Mouse (Mus musculus) small intestine, adult 2 months (tissue): Measurements from ENCODE around the gene Myo18a. TPM values are rescaled to one million over a fixed set of nuclear protein-coding genes. Genes with fewer than 3 reads are reported as not detected.

Experiments used
- H3K27ac ChIP-seq: fragments of 200-500 bp; 2 replicates; pipeline ENCODE4 v1.5.1; 2012; ENCODE audit warnings: low read depth, low read length, control low read depth, inconsistent platforms; ENCODE audit not compliant: insufficient read depth
- H3K27me3 ChIP-seq: fragments of 200-500 bp; 2 replicates; pipeline ENCODE4 v1.6.1; 2012; ENCODE audit warnings: mild to moderate bottlenecking, moderate library complexity, low read length, inconsistent platforms; ENCODE audit not compliant: control insufficient read depth, insufficient read depth
- H3K36me3 ChIP-seq: fragments of 200-500 bp; 2 replicates; pipeline ENCODE4 v1.6.1; 2012; ENCODE audit warnings: mild to moderate bottlenecking, low read length, control low read depth, inconsistent platforms; ENCODE audit not compliant: control insufficient read depth, insufficient read depth
- H3K4me1 ChIP-seq: fragments of 200-500 bp; 2 replicates; pipeline ENCODE4 v1.6.1; 2012; ENCODE audit warnings: low read length, inconsistent platforms, mixed read lengths; ENCODE audit not compliant: control insufficient read depth, insufficient read depth, insufficient read length
- H3K4me3 ChIP-seq: fragments of 200-500 bp; 2 replicates; pipeline ENCODE4 v1.5.1; 2012; ENCODE audit warnings: low read depth, mild to moderate bottlenecking, control low read depth, inconsistent platforms, low read length, moderate library complexity
- CTCF ChIP-seq: fragments of 200-500 bp; IDR thresholded peaks from 2 replicates; pipeline ENCODE4 v1.5.1; 2012; ENCODE audit warnings: low read depth, mild to moderate bottlenecking, control low read depth, inconsistent platforms, low read length, moderate library complexity, mixed read lengths; ENCODE audit not compliant: insufficient replicate concordance, insufficient read length; ENCODE audit errors: extremely low read depth
- POLR2A ChIP-seq: fragments of 200-500 bp; IDR thresholded peaks from 2 replicates; pipeline ENCODE4 v1.6.1; 2012; ENCODE audit warnings: low read depth, mild to moderate bottlenecking, control low read depth, inconsistent platforms, low read length, moderate library complexity
- WGBS: fragments of 180-500 bp; shearing (Covaris S2); methylation state at CpG from one replicate; pipeline ENCODE4 v1.1.7; 2018; 5-methylcytosine and 5-hydroxymethylcytosine counted together
- polyA plus RNA-seq: library from polyadenylated mRNA; depleted of rRNA; stranded (reverse); fragments of >200 nt; gene quantifications from 2 replicates; pipeline ENCODE4 v1.2.3, GENCODE M21; 2012

Myo18a gene
- polyA plus RNA-seq, 1 experiment = 149 TPM

DNA sequence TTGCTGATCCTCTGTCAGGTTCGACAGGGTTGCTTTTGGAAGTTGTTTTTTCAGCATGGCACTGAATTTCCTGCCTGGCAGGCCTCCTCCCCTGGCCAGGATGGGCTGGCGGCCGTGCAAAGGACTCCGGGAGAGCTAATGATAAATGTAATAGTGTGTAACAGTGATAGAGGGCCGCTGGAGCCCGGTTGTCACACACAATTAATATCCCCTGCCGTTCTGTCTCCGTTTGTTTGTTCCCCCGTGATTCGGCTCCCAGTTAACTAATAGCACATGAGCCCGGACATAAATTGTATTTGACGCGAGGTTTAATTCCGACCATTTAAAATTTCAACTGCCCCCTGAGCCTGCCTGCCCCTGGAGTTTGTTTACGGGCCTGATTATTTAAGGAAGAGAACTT lies 92.3 kb downstream of the Myo18a start:
- no peak overlapping the region for H3K27ac ChIP-seq
- WGBS = 82% methylated on average over 15 of the region's 15 CpGs
- H3K4me3 ChIP-seq = no peak overlapping the region
- H3K27me3 ChIP-seq = no peaks in the 10 kb centered on the region
- peaks cover 74% of the 10 kb centered on the region for H3K36me3 ChIP-seq
- TF ChIP-seq POLR2A (no peak), CTCF (no peak)
- H3K4me1 ChIP-seq = peaks cover 12% of the 10 kb centered on the region

DNA sequence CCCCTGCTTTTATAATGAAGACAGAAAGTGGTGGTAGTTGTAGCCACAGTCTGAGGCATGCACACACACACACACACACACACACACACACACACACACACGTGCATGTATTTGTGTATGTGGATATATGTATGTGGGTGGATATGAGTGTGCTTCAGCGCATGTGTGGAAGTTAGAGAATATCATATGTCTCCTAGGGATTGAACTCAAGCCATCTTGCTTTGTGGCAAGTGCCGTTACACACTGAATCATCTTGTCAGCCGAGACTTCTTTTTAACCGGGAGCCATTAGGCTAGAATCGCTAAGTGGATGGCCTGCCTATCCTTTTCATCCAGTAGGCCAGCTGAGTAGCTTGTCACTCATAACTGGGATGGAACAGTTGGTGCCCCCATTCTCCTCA lies 94.0 kb downstream of the Myo18a start:
- H3K36me3 ChIP-seq = peaks cover 69% of the 10 kb centered on the region
- 92% methylated on average over 6 of the region's 6 CpGs for WGBS

DNA sequence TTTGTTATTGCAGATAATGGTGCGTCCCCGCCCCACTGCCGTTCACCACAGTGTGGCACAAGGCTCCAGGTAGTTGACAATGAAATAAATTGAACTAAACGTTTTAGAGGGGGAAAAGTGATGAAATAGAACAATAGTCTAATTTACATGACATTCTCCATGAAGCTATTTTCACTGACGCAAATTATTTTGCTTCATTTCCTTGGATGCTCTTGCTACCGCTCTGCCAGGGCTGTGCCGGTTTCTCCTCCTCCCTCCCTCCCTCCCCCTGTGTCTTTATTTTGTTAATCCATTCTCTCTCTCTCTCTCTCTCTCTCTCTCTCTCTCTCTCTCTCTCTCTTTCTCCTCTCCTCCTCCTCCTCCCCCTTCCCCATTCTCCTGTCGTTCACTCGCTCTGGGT lies 95.5 kb downstream of the Myo18a start:
- H3K27ac ChIP-seq = no peak overlapping the region
- peaks cover 57% of the 10 kb centered on the region for H3K36me3 ChIP-seq
- H3K27me3 ChIP-seq = no peaks in the 10 kb centered on the region
- no peak overlapping the region for H3K4me3 ChIP-seq
- H3K4me1 ChIP-seq = peaks cover 8% of the 10 kb centered on the region; the same call in 1 of the 2 replicates
- 84% methylated on average over 9 of the region's 9 CpGs for WGBS
- TF ChIP-seq CTCF = no peak
- no peak for TF ChIP-seq POLR2A

More for the DNA sequence above, 94.0 kb downstream of the Myo18a start:
- no peak overlapping the region for H3K4me3 ChIP-seq
- TF ChIP-seq CTCF = no peak
- TF ChIP-seq POLR2A = no peak
- no peak overlapping the region for H3K27ac ChIP-seq
- no peaks in the 10 kb centered on the region for H3K27me3 ChIP-seq
- H3K4me1 ChIP-seq = peaks cover 12% of the 10 kb centered on the region

DNA sequence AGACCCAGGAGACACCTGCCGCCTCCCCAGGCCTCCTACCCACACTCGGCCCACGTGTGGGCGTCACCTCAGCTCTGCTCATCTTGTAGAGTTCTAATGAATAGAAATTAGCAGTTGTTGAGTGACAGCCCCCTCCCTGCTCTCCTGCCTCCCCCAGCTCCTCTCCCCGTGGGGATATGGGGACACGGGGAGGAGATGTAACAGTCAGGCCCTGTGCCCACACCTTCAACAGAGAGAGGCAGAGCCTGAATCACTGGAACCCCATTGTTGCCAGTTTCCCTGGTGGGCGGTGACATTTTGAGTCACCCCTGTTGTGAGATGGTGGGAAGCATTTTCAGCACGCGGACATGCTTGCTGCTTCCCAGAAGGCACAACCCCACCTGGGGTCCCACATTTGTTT lies 97.9 kb downstream of the Myo18a start:
- H3K4me1 ChIP-seq = no peaks in the 10 kb centered on the region
- H3K36me3 ChIP-seq = peaks cover 61% of the 10 kb centered on the region
- H3K27me3 ChIP-seq = no peaks in the 10 kb centered on the region
- H3K4me3 ChIP-seq = no peak overlapping the region
- no peak overlapping the region for H3K27ac ChIP-seq
- 48% methylated on average over 9 of the region's 9 CpGs for WGBS
- TF ChIP-seq POLR2A (no peak), CTCF (no peak)

DNA sequence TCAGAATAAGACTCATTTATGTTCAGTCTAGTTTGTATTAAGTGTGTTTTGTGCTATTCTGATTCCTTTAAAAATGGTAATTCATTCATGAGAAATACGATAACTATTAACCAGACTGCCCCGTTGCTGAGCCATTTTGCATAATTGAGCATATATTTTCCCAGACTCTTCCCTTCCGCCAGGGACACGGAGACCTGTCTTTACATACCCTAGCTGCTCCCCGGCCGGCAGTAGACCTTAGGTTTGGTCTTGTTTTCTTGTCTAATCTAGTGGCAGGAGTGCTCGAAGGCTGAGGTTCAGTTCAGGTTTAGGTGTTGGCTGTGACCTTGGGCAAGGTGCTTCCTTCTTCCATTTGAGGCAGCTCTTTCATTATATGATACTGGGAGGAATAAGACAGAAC lies 99.8 kb downstream of the Myo18a start:
- TF ChIP-seq CTCF (no peak), POLR2A (no peak)
- no peak overlapping the region for H3K4me3 ChIP-seq
- H3K27me3 ChIP-seq = no peaks in the 10 kb centered on the region
- H3K27ac ChIP-seq = no peak overlapping the region
- H3K36me3 ChIP-seq = peaks cover 52% of the 10 kb centered on the region
- 74% methylated on average over 7 of the region's 7 CpGs for WGBS
- no peaks in the 10 kb centered on the region for H3K4me1 ChIP-seq

DNA sequence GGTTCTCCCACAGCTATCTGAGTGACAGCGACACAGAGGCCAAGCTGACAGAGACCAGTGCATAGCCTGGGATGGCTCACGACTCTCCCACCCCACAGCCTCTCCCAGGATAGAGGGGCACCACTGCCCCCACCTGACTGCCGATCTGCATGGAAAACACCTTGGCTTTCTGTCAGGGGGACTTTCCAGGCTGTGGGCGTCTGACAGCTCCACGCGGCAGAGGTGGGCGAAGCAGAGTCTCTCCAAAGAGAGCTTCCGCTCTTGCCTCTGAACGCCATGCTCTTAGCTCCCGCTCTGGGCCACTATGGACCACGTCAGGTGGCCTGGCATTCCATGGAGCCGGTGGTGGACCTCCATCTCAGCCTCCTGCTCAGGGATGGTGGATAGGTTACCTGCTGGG lies 101.7 kb downstream of the Myo18a start:
- peaks cover 38% of the 10 kb centered on the region for H3K36me3 ChIP-seq
- no peak overlapping the region for H3K4me3 ChIP-seq
- TF ChIP-seq CTCF (no peak), POLR2A (no peak)
- WGBS = 85% methylated on average over 12 of the region's 12 CpGs
- no peak overlapping the region for H3K27ac ChIP-seq
- H3K27me3 ChIP-seq = no peaks in the 10 kb centered on the region
- no peaks in the 10 kb centered on the region for H3K4me1 ChIP-seq

DNA sequence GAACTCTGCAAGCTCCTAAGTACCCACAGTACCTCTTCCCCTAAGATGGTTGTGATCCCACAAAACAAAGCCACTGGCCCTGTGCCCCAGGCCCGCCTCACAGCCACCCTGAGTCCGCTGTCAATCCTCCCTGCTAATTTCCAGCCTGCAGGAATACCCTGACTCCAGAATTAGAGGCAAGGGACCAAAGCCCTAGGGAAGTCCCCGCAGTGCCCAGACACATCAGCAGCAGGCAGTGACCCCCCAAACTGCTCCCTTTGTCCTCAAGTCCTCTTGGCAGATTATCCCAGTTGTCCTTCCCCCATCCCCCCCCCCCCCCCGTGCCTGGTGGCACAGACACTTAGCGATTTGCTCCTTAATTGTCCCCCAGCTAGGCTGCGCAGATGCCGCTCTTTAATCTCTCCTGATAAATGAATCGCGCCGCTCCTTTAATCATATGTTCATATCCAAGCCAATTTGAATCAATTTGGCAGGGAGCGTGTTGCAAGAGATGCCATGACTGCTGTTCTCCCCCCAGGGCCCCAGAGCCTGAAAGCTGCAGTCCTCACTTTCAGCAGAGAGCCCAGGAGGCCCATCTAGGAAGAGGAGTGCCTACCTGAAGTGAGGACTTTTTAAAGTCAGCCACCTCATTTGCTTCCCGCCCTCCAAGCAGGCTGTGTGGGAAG lies 104.5 kb downstream of the Myo18a start:
- WGBS = 17% methylated on average over 12 of the region's 12 CpGs
- Histone ChIP-seq H3K4me3 (no peak overlapping the region), H3K36me3 (peaks cover 23% of the 10 kb centered on the region), H3K27me3 (no peaks in the 10 kb centered on the region), H3K4me1 (no peaks in the 10 kb centered on the region), H3K27ac (no peak overlapping the region)
- no peak for TF ChIP-seq POLR2A
- TF ChIP-seq CTCF = no peak
